Mouse (Mus musculus) urinary bladder, adult 2 months (tissue): ENCODE results near the gene Foxn4. TPM values are rescaled to one million over a fixed set of nuclear protein-coding genes. Genes with fewer than 3 reads are reported as not detected.

Source experiments
- DNase-seq: peaks from one replicate; pipeline ENCODE4 v3.0.0; 2022; ENCODE audit warnings: low spot score
- polyA plus RNA-seq: library from polyadenylated mRNA; depleted of rRNA; stranded (reverse); fragments of >200 nt; gene quantifications from 2 replicates; pipeline ENCODE4 v1.2.3, GENCODE M21; 2012; rRNA removed

Gene Foxn4
- not detected in 2 replicates for polyA plus RNA-seq

GRCm38 (mm10) chr5:114273693-114274402 is at the start of gene Foxn4:
Gene Foxn4, minus strand, starts transcription at chr5:114273807.
- no peak for DNase-seq

- no peak for DNase-seq
Observed at GRCm38 (mm10) chr5:114323105-114323790, 49.6 kb upstream of the Foxn4 start.

DNA sequence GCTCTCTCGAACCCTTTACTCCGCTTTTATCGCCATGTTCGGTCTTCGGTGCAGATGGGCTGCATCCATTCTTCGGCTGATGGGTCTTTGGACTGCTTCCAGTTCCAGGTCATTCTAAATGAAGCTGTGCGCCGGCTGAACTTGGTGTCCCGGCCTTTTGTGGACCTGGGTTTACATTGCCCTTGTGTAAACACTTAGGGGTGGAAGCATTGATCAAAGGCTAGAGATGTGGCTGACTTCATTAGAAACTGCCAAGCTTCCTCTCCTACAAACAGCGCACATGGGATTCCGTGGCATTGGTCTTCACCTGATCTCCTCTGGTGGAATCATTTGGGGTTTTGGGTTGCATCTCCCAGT is 36.1 kb upstream of the Foxn4 start:
- DNase-seq: no peak

GRCm38 (mm10) chr5:114308765-114309679 is 35.4 kb upstream of the Foxn4 start:
- DNase-seq: no peak

- DNase-seq: no peak
Observed at GRCm38 (mm10) chr5:114306496-114306895, 32.9 kb upstream of the Foxn4 start.

DNA sequence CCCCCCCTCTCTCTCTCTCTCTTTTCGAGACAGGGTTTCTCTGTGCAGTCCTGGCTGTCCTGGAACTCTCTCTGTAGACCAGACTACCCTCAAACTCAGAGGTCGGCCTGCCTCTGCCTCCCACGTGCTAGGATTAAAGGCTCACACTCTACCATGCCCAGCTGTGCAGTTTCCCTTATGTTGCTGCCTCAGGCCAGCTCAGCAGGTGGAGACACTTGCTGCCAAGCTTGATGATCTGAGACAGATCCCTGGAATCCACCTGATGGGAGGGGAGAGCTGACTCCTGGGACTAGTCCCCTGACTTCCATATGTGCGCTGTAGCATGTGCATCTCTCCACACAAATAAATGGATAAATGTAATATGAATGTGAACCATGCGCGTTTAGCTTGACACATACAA is 29.6 kb upstream of the Foxn4 start:
- no peak for DNase-seq

- DNase-seq: no peak
Observed at GRCm38 (mm10) chr5:114299883-114300610, 26.4 kb upstream of the Foxn4 start.

DNA sequence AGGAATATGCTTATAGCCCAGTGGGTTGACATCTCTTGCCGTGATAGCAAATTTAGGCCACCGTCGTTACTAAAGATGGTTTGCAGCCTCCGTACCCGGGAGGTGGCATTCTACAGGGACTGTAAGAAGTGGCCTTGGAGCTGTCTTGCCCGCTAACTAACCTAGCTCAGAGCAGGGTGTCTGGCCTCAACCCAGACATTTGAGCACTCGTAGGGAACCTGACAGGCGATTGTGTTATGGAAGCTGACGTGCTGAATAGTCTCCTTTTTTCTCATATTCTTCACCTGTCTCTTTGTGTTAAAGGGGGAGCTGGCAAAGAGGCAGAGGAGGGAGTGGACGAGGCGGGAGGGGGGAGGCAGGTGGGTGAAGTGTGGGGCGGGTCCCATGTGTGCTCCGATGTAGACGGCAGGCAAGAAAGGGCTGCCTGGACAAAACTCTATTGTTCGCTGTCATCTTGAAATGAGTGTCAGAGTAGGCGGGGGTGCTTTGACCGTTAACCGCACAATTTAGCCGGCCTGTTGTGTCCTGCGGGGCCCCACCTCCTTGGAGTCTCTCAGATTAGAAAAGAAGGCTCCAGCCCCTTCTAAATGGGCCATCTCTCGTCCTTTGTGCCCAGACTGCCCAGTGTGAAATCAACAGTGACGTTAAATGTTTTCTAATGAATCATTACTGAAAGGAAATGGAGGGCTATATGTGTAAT is 25.7 kb upstream of the Foxn4 start:
- no peak for DNase-seq

- no peak for DNase-seq
Observed at GRCm38 (mm10) chr5:114298212-114298894, 24.7 kb upstream of the Foxn4 start.

GRCm38 (mm10) chr5:114296693-114297631 is 23.4 kb upstream of the Foxn4 start:
- DNase-seq: no peak

GRCm38 (mm10) chr5:114290004-114290403 is 16.4 kb upstream of the Foxn4 start:
- no peak for DNase-seq

- DNase-seq: no peak
Observed at GRCm38 (mm10) chr5:114288874-114289273, 15.3 kb upstream of the Foxn4 start, which contains the start of gene Myo1h. Gene Myo1h, plus strand, starts transcription at chr5:114289166.

GRCm38 (mm10) chr5:114288396-114288795 is 14.8 kb upstream of the Foxn4 start:
- no peak for DNase-seq

- DNase-seq: no peak
Observed at GRCm38 (mm10) chr5:114286872-114287571, 13.4 kb upstream of the Foxn4 start.

DNA sequence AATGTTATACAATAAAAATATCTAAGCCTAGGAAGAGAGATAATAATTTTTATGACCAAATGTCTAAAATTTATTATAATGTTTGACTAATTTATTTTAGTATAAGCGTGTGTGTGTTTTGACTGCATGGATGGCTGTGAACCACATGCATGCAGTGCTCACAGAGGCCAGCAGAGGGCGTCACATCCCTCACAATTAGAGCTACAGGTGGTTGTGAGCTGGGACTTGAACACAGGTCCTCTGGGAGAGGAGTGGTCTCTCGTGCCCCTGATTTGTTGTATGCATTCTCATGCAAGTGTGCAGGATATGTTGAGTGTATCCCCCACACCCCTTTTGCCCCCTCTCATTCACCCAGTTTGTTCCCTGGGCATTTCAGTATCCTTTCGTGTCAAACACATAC is 12.5 kb upstream of the Foxn4 start:
- no peak for DNase-seq

- DNase-seq: no peak
Observed at GRCm38 (mm10) chr5:114285398-114285700, 11.7 kb upstream of the Foxn4 start.

GRCm38 (mm10) chr5:114284604-114285397 is 11.2 kb upstream of the Foxn4 start:
- DNase-seq: no peak

DNA sequence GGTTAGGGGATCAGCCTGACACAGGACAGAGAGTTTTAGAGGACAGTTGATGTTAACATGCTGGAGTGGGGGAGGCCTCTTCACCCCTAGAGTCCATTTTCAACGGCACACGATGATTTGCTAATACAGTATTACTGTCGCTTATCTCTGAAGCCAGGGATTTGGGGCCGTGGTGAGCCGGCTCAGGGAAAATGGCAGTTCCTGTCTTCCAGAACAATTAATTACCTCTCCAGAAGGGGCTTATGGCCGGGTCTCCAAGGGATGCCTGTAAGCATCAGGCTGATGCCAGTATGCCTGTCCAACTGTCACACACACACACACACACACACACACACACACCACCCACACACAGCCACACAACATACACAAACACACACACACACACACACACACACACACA is 8.7 kb upstream of the Foxn4 start:
- DNase-seq: no peak
